Mouse (Mus musculus): ENCODE results near the gene Lst1.

GRCm38 (mm10) chr17:35190096-35190495, 1.9 kb upstream of the Lst1 start:
- no peak for TF ChIP-seq CTCF (conservative IDR thresholded peaks at IDR 0.05 in 1 of 2, IDR thresholded peaks at IDR 0.05 in 1 of 2; ENCODE audit: low read depth in 2 of 2, low read length in 2 of 2)
- no peak for TF ChIP-seq POLR2A (IDR thresholded peaks at IDR 0.05; ENCODE audit: low read depth, low read length)
- TF ChIP-seq USF1 (IDR thresholded peaks at IDR 0.05; ENCODE audit: low read depth, low read length) = no peak
- TF ChIP-seq BHLHE40 (IDR thresholded peaks at IDR 0.05; ENCODE audit: low read depth, low read length) = no peak
- no peak for TF ChIP-seq CHD2 (IDR thresholded peaks at IDR 0.05; ENCODE audit: low read length)
- TF ChIP-seq RAD21 (IDR thresholded peaks at IDR 0.05; ENCODE audit: low read depth, low read length) = no peak
- no peak for TF ChIP-seq MAFK (IDR thresholded peaks at IDR 0.05; ENCODE audit: insufficient replicate concordance, low read length)
- no peak for TF ChIP-seq TBP (conservative IDR thresholded peaks at IDR 0.05; ENCODE audit: low read depth, low read length)

Data from CH12.LX (cell line).